Mouse (Mus musculus) embryo, embryonic 11 days (tissue): Measurements from ENCODE around the gene Ano4.
A peak's percentile ranks its signal among the peaks of the same experiment; 100 is the strongest.

Experiments used
- DNase-seq: peaks from one replicate; pipeline ENCODE4 v3.0.0-alpha.2; 2015

Ano4 gene

GRCm38 (mm10) chr10:89273001-89273680, 71.4 kb downstream of the Ano4 start:
- no peak for DNase-seq

- DNase-seq: no peak
These were observed 77.2 kb downstream of the Ano4 start for GRCm38 (mm10) chr10:89267312-89267711.

GRCm38 (mm10) chr10:89263396-89263795, 81.2 kb downstream of the Ano4 start:
- no peak for DNase-seq

- peak; percentile 55 for DNase-seq
These were observed 86.8 kb downstream of the Ano4 start for GRCm38 (mm10) chr10:89257457-89258381.

- peak; percentile 62 for DNase-seq
These were observed 87.7 kb downstream of the Ano4 start for GRCm38 (mm10) chr10:89256762-89257456.

- no peak for DNase-seq
These were observed 89.8 kb downstream of the Ano4 start for GRCm38 (mm10) chr10:89254765-89255164.

- no peak for DNase-seq
These were observed 90.8 kb downstream of the Ano4 start for GRCm38 (mm10) chr10:89253799-89254198.

GRCm38 (mm10) chr10:89252636-89253035, 91.9 kb downstream of the Ano4 start:
- DNase-seq: no peak

- DNase-seq: no peak
These were observed 100.8 kb downstream of the Ano4 start for GRCm38 (mm10) chr10:89243808-89244207.

- DNase-seq: peak; percentile 88
These were observed 120.0 kb downstream of the Ano4 start for GRCm38 (mm10) chr10:89224524-89224923.

GRCm38 (mm10) chr10:89222284-89222989, 122.1 kb downstream of the Ano4 start:
- no peak for DNase-seq

- no peak for DNase-seq
These were observed 128.5 kb downstream of the Ano4 start for GRCm38 (mm10) chr10:89216078-89216477.

- DNase-seq: peak; percentile 47
These were observed 138.7 kb downstream of the Ano4 start for GRCm38 (mm10) chr10:89205858-89206257.

GRCm38 (mm10) chr10:89196444-89196843, 148.1 kb downstream of the Ano4 start:
- no peak for DNase-seq

GRCm38 (mm10) chr10:89195068-89195467, 149.5 kb downstream of the Ano4 start:
- DNase-seq: no peak

- no peak for DNase-seq
These were observed 150.1 kb downstream of the Ano4 start for GRCm38 (mm10) chr10:89194440-89194839.

- no peak for DNase-seq
These were observed 166.6 kb downstream of the Ano4 start for GRCm38 (mm10) chr10:89177921-89178320.

- no peak for DNase-seq
These were observed 180.0 kb downstream of the Ano4 start for GRCm38 (mm10) chr10:89164533-89164932.

- no peak for DNase-seq
These were observed 189.1 kb downstream of the Ano4 start for GRCm38 (mm10) chr10:89155502-89155901.

- no peak for DNase-seq
These were observed 189.6 kb downstream of the Ano4 start for GRCm38 (mm10) chr10:89154797-89155465.

GRCm38 (mm10) chr10:89149166-89149565, 195.4 kb downstream of the Ano4 start:
- no peak for DNase-seq

- DNase-seq: peak; percentile 8
These were observed 223.2 kb downstream of the Ano4 start for GRCm38 (mm10) chr10:89121391-89121790.
